Mouse (Mus musculus) adrenal gland, postnatal 14 days (tissue): ENCODE measurements around the gene Suv39h1. TPM values are rescaled to one million over a fixed set of nuclear protein-coding genes. Genes with fewer than 3 reads are reported as not detected.
"Not testable (repeated sequence)": the region's sequence is repeated elsewhere in the genome, so short reads cannot be mapped to it uniquely, and the experiment has no call there.

Experiments
- DNase-seq: peaks from one replicate; pipeline ENCODE4 v3.0.0; 2021; ENCODE audit warnings: mixed read lengths
- long read RNA-seq, 2 experiments: library from polyadenylated mRNA; stranded (forward); transcript quantifications; one replicate each; pipeline ENCODE4 v2.0.0; 2021
- total RNA-seq: library from RNA; stranded (reverse); gene quantifications from 2 replicates; pipeline ENCODE4 v1.2.3, GENCODE M21; 2021

The Suv39h1 gene
- total RNA-seq: 16.7 and 17.5 TPM in 2 replicates
- long read RNA-seq, experiment 1, transcript Suv39h1-202 (6 exons, 2,778 nt): minor isoform, 7 of 22 reads
- long read RNA-seq, experiment 1, transcript Suv39h1-203 (6 exons, 3,116 nt): major isoform, 10 of 22 reads
- long read RNA-seq, experiment 1, partial matches to known transcripts: 1 of 22 reads
- long read RNA-seq, experiment 1, other reads (novel, unspliced or antisense): 4 of 22 reads
- long read RNA-seq, experiment 2, partial matches to known transcripts: 1 of 9 reads
- long read RNA-seq, experiment 2, other reads (novel, unspliced or antisense): 1 of 9 reads

DNA sequence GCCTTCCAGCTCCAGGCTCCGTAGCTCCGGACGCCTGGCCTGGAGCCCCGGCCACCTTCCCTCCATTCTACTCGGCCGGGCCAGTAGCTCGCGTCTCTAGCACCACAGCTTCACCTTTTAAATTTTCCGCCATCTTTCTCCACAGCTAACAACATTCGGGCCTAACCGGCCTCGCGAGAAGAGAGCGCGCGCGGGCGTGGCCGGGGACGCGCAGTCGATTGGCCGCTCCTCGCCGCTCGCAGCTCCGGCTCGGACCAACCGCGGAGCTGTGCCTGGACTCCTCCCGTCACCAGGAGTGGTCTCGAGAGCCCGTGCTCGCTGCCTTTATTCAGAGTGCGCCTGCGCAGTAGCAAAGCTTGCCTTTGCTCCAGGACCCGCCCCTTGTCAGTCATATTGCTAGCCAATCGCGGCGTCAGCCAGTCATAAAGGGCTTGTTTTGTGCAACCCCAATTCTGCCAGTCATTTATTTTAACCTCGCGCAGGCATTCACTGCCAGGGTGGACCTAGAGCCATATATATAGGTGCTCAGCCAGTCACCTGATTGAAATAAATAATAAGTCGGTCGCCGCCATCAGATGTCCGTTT lies at the start of gene Suv39h1:
Suv39h1 (minus strand) TSS at position 331 of the 585 bp plus-strand sequence.
- peak; percentile 95 for DNase-seq

GRCm38 (mm10) chrX:8123821-8124470 lies 49.4 kb upstream of the Suv39h1 start:
- DNase-seq: no peak

DNA sequence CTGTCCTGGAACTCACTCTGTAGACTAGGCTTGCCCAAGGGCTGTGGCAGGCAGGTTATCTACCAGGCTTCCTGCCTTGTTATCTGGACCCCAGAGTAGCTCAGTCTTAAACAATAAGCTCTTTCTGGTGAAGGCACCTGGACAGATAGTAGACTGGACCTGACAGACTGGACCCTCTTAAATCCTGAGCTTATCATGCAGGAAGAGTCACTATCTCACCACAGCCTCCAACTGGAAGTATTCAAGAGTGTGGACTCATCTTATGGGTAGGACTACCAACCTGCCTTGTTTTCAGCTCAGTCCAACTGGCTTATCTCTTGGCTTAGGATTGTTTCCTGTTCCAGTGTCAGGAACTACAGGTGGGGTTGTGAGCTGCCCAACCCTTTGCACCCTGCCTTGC lies 42.7 kb upstream of the Suv39h1 start:
- no peak for DNase-seq

DNA sequence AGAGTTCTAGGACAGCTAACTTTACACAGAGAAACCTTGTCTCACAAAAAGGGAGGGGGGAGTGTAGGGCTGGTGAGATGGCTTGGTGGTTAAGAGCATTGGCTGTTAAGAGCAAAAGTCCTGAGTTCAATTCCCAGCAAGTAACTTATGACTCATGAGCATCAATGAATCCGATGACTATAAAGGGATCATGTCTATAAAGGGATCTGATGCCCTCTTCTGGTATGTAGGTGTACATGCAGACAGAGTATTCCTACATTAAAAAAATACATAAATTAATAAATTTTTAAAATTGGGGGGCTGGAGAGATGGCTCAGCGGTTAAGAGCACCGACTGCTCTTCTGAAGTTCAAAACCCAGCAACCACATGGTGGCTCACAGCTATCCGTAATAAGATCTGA lies 40.7 kb upstream of the Suv39h1 start:
- no peak for DNase-seq

GRCm38 (mm10) chrX:8105019-8105418 lies 30.5 kb upstream of the Suv39h1 start:
- no peak for DNase-seq

DNA sequence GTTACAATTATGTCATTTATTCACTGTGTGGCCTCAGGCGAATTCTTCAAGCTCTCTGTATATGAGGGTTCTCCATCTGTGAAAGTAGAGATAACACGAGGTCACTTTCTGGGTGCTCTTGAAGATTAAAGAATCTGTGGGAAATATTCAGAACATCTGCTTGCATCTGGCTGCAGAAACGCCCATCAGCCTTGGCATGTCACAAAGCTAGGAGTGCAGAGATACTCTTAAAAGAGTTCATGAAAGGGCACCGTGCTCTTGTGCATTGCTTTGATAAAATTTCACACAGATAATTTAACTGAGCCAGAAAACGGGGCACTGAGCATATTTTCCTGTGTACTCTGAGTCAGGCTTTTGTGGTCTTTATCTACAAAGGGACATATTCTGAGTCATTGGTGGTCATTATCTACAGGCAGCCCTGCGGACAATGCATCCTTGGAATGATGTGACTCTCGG lies 27.7 kb upstream of the Suv39h1 start:
- peak; percentile 14 for DNase-seq

- peak; percentile 24 for DNase-seq
Measured at GRCm38 (mm10) chrX:8101017-8101416, 26.5 kb upstream of the Suv39h1 start.

- DNase-seq: no peak
Measured at GRCm38 (mm10) chrX:8099435-8099834, 24.9 kb upstream of the Suv39h1 start.

DNA sequence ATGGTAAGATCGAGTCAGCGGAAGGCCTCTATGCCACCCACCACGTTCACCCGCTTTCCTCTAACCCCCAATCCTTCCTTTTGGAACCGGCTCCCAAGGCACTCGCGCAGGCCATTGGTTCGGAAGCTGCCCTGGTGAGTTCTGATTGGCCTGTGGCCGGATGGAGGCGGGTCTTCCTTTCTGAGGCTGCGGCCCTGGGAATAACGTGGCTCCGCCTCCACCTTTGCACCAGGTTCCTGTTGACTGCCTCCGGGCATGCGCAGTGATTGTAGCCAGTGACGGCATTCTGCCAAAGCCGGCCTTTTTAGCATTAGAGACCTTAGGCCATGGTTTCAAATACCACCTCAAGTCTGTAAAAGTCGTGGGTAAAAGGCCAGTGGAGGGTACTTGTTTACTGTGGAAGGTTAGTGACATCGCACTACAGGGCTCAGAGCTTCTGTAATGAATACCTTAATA lies 22.3 kb upstream of the Suv39h1 start:
- peak; percentile 95 for DNase-seq

GRCm38 (mm10) chrX:8096068-8096786 lies 21.7 kb upstream of the Suv39h1 start:
- peak; percentile 92 for DNase-seq

- DNase-seq: no peak
Measured at GRCm38 (mm10) chrX:8095546-8095945, 21.0 kb upstream of the Suv39h1 start.

- not testable (repeated sequence) for DNase-seq
Measured at GRCm38 (mm10) chrX:8090954-8091347, 16.4 kb upstream of the Suv39h1 start.

GRCm38 (mm10) chrX:8090346-8090953 lies 15.9 kb upstream of the Suv39h1 start, which contains the start of gene Was:
Gene Was (minus strand): TSS chrX:8090498.
- DNase-seq: peak; percentile 8

GRCm38 (mm10) chrX:8089746-8090145 lies 15.2 kb upstream of the Suv39h1 start:
- no peak for DNase-seq

DNA sequence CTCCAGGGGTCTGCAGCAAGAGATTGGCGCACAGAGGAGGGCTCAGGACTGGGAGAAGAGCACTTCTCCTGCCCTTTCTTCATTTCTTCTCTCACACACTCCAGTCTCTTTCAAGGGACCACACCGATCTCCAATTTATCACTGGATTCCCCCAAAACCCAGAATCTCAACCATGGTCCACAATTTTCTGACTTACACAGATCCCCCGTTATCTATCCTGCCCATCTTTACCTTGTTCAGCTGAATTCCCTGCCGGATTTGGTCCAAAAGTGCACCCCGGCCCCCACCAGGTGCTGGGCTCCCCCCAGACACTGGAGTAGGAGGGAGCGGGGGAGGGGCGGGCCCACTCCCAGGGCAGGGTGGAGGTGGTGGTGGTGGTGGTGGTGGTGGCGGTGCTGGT lies 11.1 kb upstream of the Suv39h1 start:
- DNase-seq: no peak

- no peak for DNase-seq
Measured at GRCm38 (mm10) chrX:8084771-8085259, 10.3 kb upstream of the Suv39h1 start.

GRCm38 (mm10) chrX:8075104-8075503 lies 544 bp upstream of the Suv39h1 start:
- DNase-seq: no peak

- DNase-seq: peak; percentile 60
Measured at GRCm38 (mm10) chrX:8073881-8074429, 605 bp downstream of the Suv39h1 start.

DNA sequence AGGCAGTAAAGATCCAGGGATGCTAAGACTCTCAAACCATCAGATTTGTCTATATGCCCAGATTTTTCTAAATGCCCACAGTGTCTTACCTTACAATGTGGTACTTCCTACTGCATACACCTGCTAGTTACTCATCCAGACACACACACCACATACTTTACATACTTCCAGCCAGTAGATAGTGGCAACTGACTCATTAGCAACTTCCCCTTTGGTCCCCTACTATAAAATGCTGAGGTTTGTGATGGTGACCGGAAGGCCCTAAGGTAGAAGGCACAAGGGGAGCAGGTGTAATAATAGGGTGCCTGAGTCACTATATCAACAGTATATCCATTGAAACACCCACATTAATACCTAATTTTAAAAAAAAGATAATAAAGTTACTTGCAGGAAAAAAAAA lies 5.4 kb downstream of the Suv39h1 start:
- no peak for DNase-seq

DNA sequence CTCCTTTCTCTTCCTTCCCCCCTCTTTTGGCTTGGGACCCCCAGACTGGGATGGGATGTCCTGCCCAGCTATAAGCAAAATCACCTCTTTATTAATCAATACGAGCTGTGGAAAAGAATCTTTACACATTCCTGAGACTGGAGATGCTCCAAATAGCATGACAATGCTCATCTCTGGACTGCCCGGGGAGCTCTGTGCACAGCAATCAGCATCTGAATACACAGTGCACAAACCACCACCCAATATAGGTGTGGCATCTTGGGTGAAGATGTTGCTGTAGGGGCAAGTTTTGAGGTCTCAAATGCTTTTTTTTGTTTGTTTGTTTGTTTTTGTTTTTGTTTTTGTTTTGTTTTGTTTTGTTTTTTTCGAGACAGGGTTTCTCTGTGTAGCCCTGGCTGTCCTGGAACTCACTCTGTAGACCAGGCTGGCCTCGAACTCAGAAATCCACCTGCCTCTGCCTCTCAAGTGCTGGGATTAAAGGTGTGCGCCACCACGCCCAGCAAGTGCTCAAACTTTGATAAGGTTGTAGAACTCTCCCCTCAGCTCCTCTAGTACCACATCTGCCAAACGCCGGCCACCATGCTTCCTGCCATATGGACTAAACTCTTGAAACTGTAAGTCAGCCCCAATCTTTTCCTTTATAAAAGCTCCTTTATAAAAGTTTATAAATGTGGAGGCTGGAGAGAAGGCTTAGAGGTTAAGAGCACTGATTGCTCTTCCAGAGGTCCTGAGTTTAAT lies 23.3 kb downstream of the Suv39h1 start:
- not testable (repeated sequence) for DNase-seq

- no peak for DNase-seq
Measured at GRCm38 (mm10) chrX:8033009-8033408, 41.6 kb downstream of the Suv39h1 start.
